Mouse (Mus musculus): ENCODE measurements at regions not wholly inside any gene's neighbourhood (a gene's known extent, or its start where the extent isn't known, plus 50 kb on each side); places are given as distances from the start of the nearest gene placed in this dataset.
A peak's percentile ranks its signal among the peaks of the same experiment; 100 is the strongest.

DNA sequence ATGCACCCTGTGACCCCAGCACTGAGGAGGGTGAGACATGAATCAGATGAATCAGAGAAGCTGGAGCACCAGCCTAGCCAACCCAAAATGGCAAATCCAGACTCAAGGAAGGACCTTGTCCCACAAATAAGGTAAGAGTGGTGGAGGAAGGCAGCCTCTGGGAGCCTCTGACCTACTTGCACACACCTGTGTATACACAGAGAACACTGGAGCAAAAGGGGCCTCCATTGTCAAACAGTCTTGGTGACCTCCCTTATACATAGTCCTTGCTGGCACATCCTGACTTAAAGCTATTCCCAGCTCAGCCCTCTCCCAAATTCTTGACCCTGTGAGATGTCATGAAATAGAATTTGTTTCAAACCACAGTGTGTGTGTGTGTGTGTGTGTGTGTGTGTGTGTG is 57.1 kb downstream of the Inhbb start:
- DNase-seq (ENCODE audit: low spot score), result no peak

DNA sequence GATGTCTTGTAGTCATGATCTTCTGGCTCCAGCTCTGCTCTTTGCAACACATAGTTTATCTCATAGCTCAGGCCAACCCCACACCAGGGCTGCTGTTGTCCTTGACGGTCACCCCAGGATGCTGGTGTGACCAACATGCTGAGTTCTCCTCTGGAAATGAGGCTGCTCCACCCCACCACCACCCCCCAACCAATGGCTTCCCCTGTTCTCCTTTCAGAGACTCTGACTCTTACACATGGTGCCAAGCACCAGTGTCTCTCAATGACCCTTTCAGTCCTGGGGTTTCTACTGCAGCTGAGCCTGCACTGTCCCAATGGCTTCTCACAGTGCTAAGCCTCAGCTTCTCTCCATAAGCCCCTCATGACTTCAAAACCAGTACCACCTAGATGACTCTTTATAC is 64.0 kb downstream of the Inhbb start:
- no peak for DNase-seq (ENCODE audit: low spot score)

DNA sequence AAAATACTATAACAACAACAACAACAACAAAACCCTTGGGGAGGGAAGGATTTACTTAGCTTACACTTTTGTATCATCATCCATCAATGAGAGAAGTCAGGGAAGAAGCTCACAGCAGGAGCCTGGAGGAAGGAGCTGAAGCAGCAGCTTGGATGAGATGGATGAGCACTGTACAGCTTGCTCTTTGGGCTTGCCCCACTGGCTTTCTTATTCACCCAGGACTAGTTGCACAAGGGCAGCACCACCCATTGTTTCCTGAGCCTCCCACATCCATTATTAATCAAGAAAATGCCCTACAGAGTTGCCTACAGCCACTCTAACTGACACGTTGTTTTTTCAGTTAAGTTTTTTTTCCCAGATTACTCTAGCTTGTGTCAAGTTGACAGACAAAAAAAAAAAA is 65.1 kb downstream of the Inhbb start:
- no peak for DNase-seq (ENCODE audit: low spot score)

DNA sequence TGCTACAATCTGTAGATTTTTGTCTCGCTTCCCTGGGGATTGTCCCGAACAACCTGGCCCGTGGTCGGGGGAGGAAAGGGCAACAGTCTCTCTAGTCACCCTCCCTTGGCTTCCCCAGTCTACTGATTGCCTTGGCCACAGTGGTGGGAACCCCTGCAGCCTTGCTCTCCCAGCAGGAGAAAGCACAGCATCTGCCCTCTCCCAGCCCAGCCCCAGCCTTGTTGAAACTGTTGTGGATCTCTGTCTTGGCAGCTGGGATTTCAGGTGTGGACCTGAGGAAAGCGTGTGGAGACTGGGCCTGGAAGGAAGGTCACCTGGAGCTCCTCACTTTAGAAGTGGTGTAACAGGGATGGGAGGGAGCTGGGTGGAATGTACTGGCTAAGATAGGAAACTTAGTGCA is 66.6 kb downstream of the Inhbb start:
- no peak for DNase-seq (ENCODE audit: low spot score)

DNA sequence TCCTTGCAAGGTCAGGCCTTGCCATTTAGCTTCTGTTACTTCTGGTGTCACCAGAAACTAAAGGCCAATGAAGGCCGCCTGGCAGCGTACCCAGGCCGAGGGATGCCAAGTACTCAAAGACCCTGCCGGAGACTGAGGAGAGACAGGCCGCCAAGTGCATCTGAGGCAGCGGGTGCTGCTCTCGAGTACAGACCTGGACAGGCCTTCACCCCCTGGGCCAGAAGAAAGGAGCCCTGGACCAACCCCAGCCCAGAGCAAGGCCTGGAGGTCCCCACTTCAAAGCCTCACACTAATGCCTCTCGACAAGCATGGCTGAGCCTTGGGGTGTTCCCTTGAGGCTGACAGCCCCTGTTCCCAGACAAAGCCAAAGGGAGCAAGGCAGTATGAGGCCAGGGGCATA is 70.5 kb downstream of the Inhbb start:
- no peak for DNase-seq (ENCODE audit: low spot score)

DNA sequence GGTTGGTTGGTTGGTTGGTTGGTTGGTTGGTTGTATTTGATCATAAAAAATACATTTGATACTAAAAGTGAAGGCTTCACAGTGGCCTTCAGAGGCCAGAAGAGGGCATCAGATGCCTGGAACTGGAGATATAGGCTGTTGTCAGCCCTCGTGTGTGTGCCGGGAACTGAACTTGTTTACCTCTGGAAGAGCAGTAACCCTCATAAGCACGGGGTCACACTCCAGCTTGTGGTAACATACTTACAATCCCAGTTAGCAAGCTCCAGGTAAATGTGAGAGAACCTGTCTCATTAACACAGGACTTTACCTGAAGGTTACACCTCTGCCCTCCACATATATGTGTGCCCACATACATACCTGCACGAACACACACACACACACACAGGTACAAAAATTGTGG is 71.2 kb downstream of the Inhbb start:
- no peak for DNase-seq (ENCODE audit: low spot score)

DNA sequence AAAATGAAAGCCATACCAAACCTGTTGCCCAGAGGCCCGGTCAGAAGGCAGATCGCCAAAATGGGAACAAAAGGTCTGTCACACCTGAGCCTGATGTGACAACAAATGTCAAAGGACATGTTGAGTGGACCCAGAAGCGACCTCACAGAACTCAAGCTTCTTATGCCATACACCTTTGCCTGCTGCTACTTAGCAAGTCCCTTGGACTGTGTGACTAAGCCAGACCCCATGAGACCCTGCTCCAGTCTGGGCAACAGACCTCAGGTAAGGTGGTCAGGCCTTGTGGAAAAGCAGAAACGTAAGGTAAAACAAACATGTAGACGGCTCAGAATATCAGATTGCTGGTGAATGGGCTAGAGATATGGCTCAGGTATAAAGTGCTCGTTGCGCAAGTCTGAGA is 71.8 kb downstream of the Inhbb start:
- no peak for DNase-seq (ENCODE audit: low spot score)

DNA sequence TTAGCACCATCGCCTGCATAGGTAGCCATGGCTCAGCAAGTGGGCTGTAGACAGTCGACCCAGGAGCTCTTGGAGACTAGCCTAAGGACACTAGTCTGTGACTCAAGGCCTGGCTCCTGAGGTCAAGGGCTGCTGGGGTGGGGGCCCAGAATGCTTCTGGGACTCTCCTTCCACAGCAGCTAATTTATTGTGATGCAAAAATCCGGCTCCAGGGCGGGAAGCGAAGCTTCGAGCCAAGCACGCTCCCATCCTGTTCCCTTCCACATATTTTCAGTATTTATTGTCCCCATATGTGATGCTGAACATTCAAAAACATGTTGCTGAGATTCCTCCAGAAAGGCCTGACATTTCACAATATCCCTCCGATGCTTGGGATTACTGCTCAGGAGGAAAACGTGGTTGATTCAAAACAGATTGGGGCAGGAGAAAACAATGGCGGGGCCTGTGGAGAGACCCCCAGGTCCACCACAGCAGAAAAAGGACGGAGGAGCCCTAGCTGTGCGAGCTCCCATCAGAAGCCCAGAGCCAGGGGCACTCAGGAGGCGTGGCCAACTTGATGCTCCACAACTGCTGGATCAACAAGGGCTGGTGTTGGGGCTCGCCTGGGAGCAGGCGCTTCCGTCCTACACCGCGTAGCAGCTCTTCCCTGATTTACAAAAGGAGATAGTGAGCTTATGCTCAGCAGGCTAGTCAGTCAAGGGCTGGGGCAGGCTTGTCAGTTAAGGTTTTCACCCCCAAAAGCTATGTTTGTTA is 73.4 kb downstream of the Inhbb start:
- no peak for DNase-seq (ENCODE audit: low spot score)

DNA sequence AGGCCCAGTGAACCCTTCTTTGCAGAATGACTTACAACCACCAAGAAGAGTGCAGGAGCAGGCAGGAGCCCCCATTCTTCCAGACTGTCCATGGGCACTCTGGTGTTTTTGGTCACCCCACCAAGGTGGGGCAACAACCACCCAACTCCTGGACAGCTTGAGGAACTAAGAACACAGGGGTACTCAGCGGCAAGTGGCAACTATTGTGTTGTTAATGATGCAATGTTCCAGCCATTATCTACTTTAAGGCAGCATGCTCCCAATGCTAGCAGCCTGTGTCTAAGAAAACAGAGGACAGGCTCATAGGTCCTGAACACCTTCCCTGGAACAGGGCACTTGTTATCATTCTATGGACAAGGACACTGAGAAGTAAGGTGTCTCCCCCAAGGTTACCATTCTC is 74.3 kb downstream of the Inhbb start:
- no peak for DNase-seq (ENCODE audit: low spot score)

DNA sequence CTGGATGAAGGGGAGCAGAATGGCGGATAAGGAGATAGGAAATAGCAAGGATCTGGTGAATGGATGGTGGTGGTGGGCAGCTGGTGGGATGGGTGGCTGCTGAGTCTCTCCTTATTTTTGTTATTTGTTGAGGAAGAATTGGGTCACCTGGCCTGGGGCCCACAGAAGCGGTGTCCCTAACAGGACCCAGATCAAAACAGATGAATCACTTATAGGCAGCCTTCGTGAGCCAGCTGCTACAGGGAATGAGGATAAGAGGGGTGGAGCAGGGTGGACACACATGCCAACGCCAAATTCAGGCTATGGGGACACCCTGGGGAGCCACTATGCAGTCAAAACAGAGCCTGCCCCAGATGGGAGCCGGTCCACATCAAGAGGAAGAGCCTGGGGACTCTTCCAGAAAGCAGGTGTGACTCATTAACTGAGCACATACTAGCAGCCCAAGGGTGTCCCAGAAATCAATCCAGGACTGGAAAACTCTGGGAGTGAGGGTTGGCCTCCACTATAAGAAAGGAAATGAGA is 75.4 kb downstream of the Inhbb start:
- DNase-seq (ENCODE audit: low spot score), result no peak

DNA sequence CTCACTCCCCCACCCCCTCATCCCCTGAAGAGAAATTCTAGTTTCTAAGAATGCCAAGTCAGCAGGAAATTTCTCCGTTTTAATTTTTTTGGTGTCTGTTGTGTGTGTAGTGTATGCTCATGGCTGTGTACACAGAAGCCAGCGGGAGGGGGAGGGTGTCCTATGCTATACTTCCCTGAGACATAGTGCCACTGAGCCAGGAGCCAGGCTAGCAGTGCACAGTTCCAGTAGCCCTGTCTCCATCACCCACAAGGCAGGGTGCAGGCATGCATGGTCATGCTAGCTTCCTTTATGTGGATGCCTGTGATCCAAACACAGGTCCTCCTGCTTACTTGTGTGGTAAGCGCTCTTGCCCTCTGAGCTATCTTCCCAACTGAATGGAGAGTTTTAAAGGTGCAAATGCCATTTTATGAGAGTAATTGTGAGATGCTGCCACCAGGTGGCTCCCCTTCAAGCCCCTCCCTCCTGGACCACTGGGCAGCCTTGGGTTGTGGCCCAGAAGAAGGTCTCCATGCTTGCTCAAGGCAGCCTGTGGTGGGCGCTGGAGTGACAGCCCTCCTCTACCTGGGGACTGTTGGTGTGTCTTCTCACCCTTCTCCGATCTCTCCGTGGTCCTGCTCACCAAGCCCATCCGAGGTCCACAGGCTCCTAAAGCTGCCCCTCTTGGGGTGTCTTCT is 76.8 kb downstream of the Inhbb start:
- no peak for DNase-seq (ENCODE audit: low spot score)

DNA sequence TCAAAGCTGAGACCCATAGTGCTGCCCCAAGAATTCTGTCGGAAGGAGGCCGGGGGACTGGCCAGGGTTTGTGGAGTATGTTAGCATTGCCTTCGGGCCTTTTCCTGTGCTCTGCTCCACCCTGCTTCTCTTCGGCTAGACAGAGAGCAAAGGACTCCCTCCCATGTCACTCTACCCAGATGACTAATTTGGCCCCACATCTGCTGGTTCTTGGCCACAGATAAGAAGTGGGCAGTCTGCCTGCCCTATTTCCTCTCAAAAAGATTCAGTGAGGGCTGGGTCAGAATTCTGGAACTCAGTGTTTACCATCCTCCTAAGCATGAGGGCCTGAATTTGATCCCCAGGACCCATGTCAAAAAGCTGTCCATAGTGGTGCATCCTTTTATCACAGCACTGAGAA is 78.0 kb downstream of the Inhbb start:
- no peak for DNase-seq (ENCODE audit: low spot score)

DNA sequence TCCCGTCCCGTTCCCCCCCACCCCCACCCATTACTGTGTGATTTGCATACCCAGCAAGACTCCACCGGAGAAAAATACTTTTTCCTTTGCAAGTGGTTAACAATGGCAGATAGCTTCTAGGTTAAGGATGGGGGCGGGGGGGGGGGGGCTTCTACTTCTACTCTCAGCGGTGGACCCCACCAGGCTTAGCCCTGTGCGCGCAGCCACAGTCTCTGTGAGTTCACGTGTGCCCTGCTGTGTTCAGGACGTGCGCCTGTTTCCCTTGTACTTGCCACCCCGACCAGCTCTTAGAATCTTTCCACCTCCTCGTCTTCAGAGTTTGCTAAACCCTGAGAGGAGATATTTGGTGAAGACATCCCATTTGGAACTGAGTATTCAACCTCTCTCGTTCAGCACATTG is 86.9 kb downstream of the Inhbb start:
- no peak for DNase-seq (ENCODE audit: low spot score)

DNA sequence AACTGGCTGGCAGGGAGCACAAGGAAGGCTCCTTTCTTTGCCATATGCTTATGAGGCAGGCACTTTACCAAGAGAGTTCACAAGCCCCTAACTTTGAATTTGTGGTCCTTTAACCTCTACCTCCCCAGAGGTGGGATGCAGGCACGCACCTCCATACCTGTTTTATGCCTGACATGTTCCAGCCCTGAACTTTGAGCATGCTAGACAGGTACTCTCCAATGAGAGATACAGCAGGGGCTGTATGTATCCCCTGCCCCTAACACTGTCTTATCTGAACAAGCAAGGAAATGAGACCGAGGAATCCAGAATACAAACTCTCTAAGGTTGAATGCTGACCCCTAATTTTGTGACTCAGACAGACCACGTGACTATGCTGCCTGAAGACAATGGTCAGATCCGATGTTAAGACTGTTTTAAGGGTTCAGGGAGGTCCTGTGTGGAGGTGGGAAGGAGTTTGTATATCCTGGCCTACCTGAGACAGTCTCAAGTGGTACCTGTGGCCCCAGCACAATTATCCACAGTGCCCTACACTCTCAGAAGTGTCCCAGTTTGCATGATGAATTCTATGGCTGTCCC is 91.2 kb downstream of the Inhbb start:
- DNase-seq (ENCODE audit: low spot score), result no peak

DNA sequence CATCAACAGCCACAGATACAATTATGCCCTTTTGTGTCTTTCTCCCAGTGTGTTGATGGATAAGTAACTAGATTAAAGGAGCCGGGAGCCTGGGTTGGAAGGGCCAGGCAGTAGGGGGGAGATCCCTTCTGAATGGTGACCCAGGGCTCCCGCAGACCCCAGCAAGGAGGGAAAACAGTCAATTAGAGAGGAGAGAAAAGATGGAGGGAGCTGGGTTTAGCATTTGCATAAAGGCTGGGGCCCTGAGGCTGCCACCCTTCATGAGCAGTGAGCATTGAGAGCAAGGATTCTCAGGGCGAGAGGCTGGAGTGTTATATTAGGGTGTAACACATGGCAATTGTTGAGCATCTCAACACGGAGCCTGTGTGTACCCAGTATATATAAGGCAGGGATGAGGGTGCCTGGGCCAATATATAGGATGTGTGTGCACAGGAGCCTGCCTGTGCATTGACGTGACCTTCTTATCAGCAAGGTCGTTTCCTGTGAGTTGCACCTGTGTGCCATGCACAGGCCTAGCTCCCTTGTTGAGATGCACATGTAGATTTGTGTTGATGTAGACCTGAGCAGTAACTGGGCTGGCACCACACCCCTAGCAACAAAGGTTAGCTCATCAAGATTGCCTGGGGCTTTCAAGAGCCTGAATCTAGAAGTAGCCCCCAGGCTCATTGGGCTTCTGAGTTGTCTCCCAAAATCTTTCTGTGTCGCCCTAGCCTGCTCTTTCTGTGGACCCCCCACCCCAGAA is 92.2 kb downstream of the Inhbb start:
- DNase-seq (ENCODE audit: low spot score), result no peak

DNA sequence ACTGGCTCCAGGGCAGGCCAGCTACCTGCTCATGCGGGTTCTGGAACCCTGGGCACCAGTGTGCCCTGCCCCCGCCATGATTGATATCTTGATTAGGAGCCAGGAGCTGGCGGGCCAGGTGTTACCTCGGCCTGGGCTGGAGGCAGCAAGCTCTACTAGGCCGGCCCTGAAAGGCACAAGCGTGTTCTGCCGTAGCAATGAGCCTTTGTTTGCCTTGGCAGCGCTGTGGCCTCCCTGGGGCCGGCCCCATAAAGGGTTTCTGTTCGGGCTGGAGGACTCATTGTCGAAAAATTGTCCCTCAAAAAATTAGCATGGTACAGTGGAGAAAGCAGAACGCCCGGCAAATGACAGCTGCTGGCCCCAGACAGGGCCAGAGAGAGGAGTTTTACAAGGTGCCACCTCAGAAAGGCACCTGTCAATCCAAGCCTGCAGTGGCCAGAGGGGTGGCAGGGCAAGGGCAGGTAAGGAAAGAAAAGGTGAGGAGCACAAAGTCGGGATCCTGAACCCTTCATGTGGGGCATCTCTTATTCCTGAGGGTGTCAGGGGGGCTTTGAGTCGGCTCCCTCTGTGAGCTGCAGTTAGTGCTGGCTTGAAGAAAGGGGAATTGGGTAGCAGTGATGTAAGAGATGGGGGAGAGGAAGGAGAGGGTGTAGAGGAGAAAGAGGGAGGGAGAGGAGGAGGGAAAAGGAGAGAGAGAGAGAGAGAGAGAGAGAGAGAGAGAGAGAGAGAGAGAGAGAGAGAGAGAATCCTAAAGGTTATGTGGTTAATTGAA is 92.9 kb downstream of the Inhbb start:
- DNase-seq (ENCODE audit: low spot score), result peak; percentile 28

DNA sequence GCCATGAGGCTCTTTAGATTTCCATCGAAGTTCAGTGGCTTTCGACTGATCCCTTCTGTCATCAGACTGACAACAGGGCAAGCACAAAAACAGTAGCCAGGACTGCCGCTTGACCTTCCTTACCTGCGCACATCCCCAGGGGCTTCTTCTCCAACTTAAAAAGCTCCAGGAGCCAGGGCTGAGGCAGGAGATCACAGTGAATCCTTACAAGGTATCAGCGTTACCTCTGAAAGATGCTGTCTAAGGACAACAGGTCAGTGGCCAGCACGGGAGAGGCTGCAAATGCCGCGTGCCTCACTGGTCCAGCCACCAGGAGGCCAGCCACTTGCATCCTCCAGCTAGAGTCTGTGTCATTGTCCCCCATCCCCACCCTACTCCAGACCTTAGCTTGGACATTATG is 97.5 kb downstream of the Inhbb start:
- no peak for DNase-seq (ENCODE audit: low spot score)

DNA sequence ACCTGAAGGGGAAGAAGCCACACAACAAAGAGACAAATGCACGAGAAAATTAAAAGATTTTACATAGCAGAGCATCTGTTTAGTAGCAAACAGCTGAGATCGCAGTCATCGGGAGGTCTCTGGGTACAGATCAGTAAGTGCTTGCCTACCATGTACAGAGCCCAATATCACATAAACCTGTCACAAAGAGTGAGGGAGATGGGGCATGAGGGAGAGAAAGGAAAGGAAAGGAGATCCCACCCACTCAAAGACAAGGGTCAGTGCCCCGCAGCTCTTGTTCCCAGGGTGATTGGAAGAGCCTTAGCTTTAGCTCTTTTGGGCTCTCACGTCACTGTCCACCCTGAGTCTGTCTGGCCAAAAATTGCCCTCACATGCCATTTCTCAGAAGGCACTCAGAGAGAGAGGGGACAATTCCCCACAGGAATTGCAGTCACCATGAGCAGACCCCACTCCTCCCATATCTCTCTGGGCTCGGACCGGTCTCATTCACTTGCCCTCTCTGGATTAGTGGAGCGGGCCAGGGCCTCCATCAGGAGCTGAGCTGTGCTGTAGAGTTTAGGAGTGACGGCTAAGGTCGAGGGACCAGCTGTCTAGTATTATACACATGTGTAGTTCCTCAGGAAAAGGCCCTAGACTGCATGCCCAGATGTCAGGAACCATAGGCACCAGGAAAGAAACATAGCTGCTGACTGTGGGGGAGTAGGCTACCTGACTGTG is 99.6 kb downstream of the Inhbb start:
- no peak for DNase-seq (ENCODE audit: low spot score)

DNA sequence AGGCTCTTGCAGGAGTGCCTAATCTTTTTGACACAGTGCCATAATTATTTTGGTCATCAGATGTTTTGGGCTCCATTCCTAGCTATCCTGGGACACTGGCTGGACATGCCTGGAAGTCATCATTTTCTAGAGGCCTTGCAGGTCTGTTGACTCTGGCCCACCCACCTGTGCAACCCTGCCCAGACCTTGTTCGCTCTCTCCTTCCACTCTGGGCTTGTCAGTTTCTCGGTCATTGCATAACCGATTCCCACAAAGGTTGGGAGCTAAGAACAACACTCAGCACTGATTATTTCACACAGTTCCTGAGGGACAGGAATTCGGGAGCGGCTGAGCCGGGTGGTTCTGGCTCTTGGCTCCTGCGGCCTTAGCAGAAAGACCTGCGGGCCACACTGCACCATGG is 100.2 kb downstream of the Inhbb start:
- no peak for DNase-seq (ENCODE audit: low spot score)

DNA sequence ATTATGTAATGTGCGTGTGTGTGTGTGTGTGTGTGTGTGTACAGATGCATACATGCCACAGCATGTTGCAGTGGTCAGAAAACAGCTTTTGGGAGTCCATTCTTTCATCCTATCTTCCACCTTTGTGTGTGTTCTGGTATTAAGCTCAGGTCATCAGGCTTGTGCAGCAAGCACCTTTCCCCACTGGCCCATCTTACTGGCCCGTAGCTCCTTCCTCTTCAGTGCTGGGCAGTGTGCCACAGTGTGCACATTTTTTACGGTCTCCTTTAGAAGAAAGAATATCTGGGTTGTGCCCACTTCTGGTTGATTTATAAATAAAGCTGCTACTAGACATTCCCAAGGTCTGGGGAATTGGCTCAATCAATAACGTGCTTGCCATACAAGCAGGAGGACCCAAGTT is 105.0 kb downstream of the Inhbb start:
- no peak for DNase-seq (ENCODE audit: low spot score)

DNA sequence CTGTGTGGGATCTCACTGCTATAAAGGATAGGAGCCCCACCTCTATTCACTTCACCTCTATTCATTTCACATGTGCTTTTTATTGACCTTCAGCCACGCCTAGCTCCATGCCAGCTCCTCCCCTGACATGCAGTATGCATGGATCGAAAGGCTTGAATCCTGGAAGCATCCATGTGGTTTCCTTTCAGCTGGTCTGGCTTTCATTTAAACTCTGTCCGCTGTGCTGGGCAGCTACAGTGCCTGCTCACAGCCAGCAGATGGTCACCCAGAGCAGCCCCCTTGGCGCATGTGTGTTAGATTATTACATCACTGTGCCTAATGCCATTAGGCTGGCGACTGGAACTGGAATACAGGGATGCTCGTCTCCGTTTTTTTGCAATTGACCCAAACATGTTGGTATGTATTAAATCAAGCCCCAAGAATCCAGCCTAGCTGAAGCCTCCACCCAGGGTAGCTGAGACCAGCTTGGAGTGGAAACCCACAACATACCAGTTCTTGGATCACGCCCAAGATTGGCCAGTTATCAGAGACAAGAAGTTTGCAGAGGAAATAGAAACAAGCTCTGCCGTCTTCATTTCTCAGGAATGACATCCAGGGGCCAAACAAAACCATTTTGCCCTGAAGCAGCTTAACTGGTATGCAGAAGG is 113.2 kb downstream of the Inhbb start:
- DNase-seq (ENCODE audit: low spot score), result no peak

Measured in ovary, postnatal 14 days (tissue).